Mouse (Mus musculus): ENCODE measurements around the gene Ccdc9.
"Not testable (repeated sequence)": the region's sequence is repeated elsewhere in the genome, so short reads cannot be mapped to it uniquely, and the experiment has no call there.

- not testable (repeated sequence) for TF ChIP-seq CTCF (IDR thresholded peaks at IDR 0.05; ENCODE audit: extremely low read depth, insufficient read length, insufficient replicate concordance, low read depth, low read length); POLR2A (IDR thresholded peaks at IDR 0.05; ENCODE audit: low read depth, low read length)
Measured at GRCm38 (mm10) chr7:16308093-16308492, 21.5 kb upstream of the Ccdc9 start, which contains the start of gene Bbc3.
